Mouse (Mus musculus) c-Kit-negative CD71-positive TER-119-positive erythroid progenitor cells, embryonic 14.5 days (primary cell): ENCODE measurements around the gene Ppp1r10.
"Not testable (repeated sequence)": the region's sequence is repeated elsewhere in the genome, so short reads cannot be mapped to it uniquely, and the experiment has no call there.

Experiments used
- DNase-seq: peaks from one replicate; pipeline ENCODE4 v3.0.0-alpha.2; 2013; ENCODE audit warnings: low read depth, low spot score

The Ppp1r10 gene

DNA sequence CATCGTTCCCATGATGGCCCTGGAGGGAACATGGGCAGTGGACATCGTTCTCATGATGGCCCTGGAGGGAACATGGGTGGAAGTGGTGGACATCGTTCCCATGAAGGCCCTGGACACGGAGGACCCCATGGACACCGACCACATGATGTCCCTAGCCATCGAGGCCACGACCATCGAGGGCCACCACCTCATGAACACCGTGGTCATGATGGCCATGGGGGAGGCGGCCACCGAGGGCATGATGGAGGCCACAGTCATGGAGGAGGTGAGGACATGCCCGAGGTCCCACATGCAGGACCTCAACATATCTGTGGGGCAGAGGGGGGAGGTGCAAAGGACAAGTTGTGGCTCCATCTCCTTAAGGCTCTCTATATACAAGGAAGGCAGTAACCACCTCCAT lies 14.4 kb downstream of the Ppp1r10 start:
- DNase-seq = no peak

GRCm38 (mm10) chr17:35932608-35933007 lies 16.4 kb downstream of the Ppp1r10 start:
- DNase-seq = no peak

DNA sequence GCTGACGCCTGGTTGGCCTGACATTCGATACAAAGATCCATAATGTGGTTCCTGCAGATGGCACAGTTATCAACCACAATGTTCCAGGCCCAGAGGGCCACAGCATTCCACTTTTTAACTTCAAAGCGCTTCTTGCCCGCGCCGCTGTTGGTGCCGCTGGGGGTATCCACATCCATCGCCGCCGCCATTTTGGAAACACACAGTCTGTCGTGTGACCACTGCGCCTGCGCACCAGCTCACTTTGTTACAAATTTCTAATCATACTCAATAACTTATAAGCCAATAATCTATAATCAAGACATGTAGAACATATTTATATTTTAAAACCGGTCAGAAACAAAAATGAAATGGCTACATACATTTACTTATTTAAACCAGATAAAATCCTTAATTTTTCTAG lies 19.5 kb downstream of the Ppp1r10 start:
- not testable (repeated sequence) for DNase-seq

DNA sequence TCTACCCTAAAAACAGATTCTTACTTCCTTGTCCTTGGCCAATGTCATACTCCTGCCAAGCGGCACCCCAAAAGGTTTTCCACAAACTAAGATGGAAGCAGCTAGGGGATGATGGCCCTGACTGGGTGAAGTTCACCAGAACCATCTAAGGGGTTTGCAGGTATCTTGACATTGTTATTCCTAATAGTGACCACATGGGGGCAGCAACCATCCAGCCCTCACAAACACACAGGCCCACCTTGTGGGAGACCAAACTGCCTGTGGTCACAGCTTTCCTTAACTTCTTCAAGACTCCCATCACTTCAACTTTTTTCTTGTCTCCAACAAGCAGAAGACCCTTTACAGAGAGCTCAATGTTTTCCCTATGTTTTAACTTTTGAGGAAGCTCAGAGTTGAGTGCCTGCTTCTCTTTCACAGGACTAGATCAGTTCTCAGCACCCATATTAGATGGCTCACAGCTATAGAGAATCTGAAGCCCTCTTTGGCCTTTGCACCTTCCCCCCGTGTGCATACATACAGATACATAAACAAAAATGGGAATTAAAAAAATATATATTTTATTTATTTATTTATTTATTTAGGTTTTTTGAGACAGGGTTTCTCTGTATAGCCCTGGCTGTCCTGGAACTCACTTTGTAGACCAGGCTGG lies 21.6 kb downstream of the Ppp1r10 start:
- DNase-seq = peak; percentile 52

- DNase-seq = no peak
Observed at GRCm38 (mm10) chr17:35939108-35939507, 22.9 kb downstream of the Ppp1r10 start.

DNA sequence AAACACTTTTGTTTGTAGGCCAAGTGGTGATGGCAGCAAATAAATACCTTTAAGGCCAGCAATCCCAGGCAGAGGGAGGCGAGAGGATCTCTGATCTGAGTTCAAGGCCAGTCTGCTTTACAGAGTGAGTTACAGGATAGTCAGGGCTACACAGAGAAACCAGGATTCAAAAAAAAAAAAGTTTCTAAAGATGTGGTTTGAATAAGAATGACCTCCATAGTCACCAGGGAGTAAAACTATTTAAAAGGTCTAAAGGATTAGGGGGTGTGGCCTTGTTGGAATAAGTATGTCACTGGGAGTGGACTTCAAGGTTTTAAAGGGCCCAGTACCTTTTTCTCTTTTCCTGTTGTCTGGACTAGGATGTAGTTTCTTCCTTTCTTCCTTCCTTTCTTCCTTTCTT lies 23.7 kb downstream of the Ppp1r10 start:
- no peak for DNase-seq

- not testable (repeated sequence) for DNase-seq
Observed at GRCm38 (mm10) chr17:35950946-35951345, 34.7 kb downstream of the Ppp1r10 start.

GRCm38 (mm10) chr17:35952559-35952958 lies 36.3 kb downstream of the Ppp1r10 start:
- DNase-seq = not testable (repeated sequence)

- no peak for DNase-seq
Observed at GRCm38 (mm10) chr17:35954665-35955064, 38.4 kb downstream of the Ppp1r10 start.

- no peak for DNase-seq
Observed at GRCm38 (mm10) chr17:35958533-35959223, 42.4 kb downstream of the Ppp1r10 start.

- DNase-seq = no peak
Observed at GRCm38 (mm10) chr17:35963279-35963678, 47.0 kb downstream of the Ppp1r10 start.

GRCm38 (mm10) chr17:35967621-35968020 lies 51.4 kb downstream of the Ppp1r10 start:
- DNase-seq = no peak

DNA sequence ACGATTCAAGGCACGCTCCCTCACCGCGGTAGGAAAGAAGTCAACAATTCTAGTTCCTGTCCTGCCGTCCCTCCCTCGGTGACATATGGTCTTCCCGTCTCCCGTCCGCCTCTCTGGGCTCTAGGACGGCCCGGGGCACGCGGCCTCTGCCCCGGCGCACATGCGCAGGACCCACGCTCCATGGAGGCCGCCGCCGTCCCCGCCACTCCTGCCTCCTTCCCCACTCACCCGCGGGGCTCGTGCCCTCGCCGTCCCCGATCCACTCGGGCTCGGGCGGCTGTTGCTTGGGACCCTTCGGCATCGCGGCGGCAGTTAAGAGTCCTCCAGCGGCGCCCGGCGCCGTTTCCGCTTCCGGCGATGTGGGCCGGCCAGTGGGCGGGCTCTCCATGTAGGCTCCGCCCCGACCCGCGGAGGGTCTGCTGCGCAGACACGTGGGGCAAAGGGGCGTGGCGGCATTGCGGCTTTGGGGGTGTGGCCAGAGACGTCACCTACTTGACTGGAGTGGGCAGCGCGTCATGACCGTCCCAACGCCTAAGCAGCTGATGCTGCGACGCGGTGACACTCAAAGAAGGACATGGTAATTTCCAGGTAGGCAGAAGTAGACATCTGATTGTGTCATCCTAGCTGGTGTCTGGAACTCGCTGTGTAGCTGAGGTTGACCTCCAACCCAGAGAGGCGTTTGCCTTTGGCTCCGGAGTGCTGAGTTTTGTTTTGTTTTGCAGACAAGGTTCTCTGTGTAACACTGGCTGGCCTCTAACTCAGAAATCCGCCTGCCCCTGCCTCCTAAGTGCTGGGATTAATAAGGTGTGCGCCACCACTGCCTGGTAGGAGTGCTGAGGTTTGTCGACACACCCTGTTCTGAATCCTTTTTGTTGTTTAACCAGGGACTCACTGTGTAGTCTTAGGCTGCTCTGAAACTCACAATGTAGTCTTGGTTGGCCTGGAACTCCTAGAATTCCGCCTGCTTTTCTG lies 53.5 kb downstream of the Ppp1r10 start, which contains the start of gene Abcf1:
TSS of gene Abcf1 (minus strand) at position 344 of the 972 bp plus-strand sequence.
- DNase-seq = peak; percentile 95

- no peak for DNase-seq
Observed at GRCm38 (mm10) chr17:35972131-35972530, 55.9 kb downstream of the Ppp1r10 start.

DNA sequence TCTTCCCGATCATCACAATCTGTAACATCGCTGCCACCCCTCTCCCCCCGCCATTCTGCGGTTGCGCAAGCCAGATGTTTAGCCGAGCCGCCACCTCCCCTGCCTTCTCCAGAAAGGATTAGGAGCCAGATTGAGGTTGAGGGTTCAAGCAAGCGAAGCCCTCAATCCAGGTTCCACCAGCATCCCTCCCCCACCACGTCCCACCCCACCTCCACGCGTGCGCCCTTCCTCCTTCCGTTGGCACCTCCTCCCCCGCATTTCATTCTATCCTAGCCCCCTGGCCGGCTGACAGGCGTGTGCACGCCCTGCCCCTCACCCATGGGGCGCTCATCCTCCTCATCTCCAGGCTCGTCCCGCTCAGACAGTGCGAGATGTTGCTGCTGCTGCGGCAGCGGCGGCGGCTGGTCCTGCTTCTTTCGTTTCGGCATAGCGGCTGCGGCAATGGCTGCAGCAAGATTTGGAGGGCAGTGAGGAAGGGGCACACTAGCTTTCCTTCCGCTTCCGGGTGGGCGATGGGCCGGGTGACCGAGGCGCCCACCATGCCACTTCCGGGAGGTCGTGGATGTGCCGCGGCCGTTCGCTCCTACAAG lies 62.7 kb downstream of the Ppp1r10 start:
- no peak for DNase-seq

GRCm38 (mm10) chr17:35979401-35980362 lies 63.4 kb downstream of the Ppp1r10 start, which contains the start of the genes Gnl1 and Prr3:
TSS of gene Gnl1 (plus strand) at chr17:35979851.
TSS of gene Prr3 (minus strand) at chr17:35980236.
- peak; percentile 52 for DNase-seq

DNA sequence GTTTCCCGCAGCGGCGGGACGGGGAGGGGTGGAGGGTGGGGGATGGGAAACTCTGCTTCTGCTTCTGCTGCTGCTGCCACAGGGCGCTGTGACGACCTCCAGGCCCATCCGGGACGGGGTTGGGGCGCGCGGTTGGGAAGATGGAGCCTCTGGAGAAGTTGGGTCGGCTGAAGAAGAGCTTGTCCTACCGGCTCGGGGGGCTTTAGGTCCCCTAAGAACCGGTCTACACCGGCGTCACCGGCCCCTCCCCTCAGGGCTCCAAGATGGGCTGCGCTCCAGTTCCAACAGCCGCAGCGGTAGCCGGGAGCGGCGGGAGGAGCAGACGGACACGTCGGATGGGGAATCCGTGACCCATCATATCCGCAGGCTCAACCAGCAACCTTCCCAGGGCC lies 64.1 kb downstream of the Ppp1r10 start:
- DNase-seq = no peak

- DNase-seq = no peak
Observed at GRCm38 (mm10) chr17:35981776-35982175, 65.5 kb downstream of the Ppp1r10 start.
